Comparison of ENCODE assay signal across 12 mouse cellular contexts in the genomic region with DNA sequence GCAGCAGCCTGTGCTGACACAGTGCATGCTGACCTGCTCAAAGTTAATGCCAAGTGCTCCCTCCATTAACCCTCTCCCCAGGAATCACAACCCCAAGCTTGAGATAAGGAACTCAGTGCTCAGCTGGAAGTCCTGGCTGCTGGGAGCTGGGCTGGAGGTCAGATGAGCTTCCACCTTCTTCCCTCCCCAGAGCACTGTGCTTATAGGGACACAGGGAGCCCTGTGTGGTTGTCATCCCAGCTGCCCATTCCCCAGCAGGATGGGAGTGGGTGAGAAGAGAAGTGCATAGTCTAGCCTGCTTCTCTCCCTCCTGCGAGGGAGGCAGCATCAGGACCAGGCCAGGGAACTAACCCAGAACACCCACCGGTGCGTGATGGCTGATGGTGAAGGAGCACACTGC. TPM values are rescaled to one million over a fixed set of nuclear protein-coding genes. Genes with fewer than 3 reads are reported as not detected.
"Had no signal": no experiment of that assay in that cellular context is flagged by ENCODE, and none has a peak within 500 bp of the region (broad histone marks: within the 10 kb centered on the region; RNA-seq: fewer than 3 reads in every experiment).

No protein-coding gene starts in this region.

RNA-seq across cellular contexts. Expression of a gene that starts 19.7 kb away (rescaled TPM):
- polyA plus RNA-seq: neural tube, embryonic 13.5 days; neural tube, embryonic 14.5 days; neural tube, embryonic 15.5 days; small intestine, adult 2 months; spleen, adult 2 months; stomach, embryonic 14.5 days; stomach, embryonic 15.5 days; stomach, embryonic 16.5 days; stomach, postnatal 0 days; thymus, adult 2 months; thymus, postnatal 0 days; urinary bladder, adult 2 months had no signal
